Mouse (Mus musculus) liver, embryonic 15.5 days (tissue): Measurements from ENCODE around the gene Taco1. TPM values are rescaled to one million over a fixed set of nuclear protein-coding genes. Genes with fewer than 3 reads are reported as not detected.
"Not testable (repeated sequence)": the region's sequence is repeated elsewhere in the genome, so short reads cannot be mapped to it uniquely, and the experiment has no call there.

ENCODE experiments used
- ATAC-seq: fragments of 200-750 bp; cut with Nextera tagmentation; 2 replicates; pipeline ENCODE4 v1.8.0; 2017; ENCODE audit warnings: moderate number of reproducible peaks, mild to moderate bottlenecking, moderate library complexity; ENCODE audit not compliant: insufficient read depth
- H3K27ac ChIP-seq: fragments of 300-500 bp; sonication (generic); replicated peaks from 2 replicates; pipeline ENCODE4 v1.5.1; 2015; ENCODE audit warnings: mild to moderate bottlenecking, inconsistent platforms
- H3K27me3 ChIP-seq: fragments of 300-500 bp; sonication (generic); 2 replicates; pipeline ENCODE4 v1.6.1; 2015; ENCODE audit warnings: mild to moderate bottlenecking, inconsistent platforms
- H3K36me3 ChIP-seq: fragments of 300-500 bp; sonication (generic); replicated peaks from 2 replicates; pipeline ENCODE4 v1.6.1; 2015; ENCODE audit warnings: moderate library complexity, mild to moderate bottlenecking, inconsistent platforms
- H3K4me1 ChIP-seq: fragments of 300-500 bp; sonication (generic); replicated peaks from 2 replicates; pipeline ENCODE4 v1.6.1; 2015; ENCODE audit warnings: inconsistent platforms
- H3K4me2 ChIP-seq: fragments of 300-500 bp; sonication (generic); 2 replicates; pipeline ENCODE4 v1.6.1; 2015; ENCODE audit warnings: moderate library complexity, mild to moderate bottlenecking, inconsistent platforms
- H3K4me3 ChIP-seq: fragments of 300-500 bp; sonication (generic); replicated peaks from 2 replicates; pipeline ENCODE4 v1.5.1; 2015; ENCODE audit warnings: mild to moderate bottlenecking, inconsistent platforms
- H3K9ac ChIP-seq: fragments of 300-500 bp; sonication (generic); 2 replicates; pipeline ENCODE4 v1.6.1; 2015; ENCODE audit warnings: moderate library complexity, mild to moderate bottlenecking, inconsistent platforms
- H3K9me3 ChIP-seq: fragments of 300-500 bp; sonication (generic); replicated peaks from 2 replicates; pipeline ENCODE4 v1.6.1; 2016; ENCODE audit warnings: inconsistent platforms
- WGBS: fragments of 180-500 bp; shearing (Covaris S2); methylation state at CpG from one replicate; pipeline ENCODE4 v1.1.7; 2015; ENCODE audit warnings: mixed read lengths; ENCODE audit not compliant: insufficient replicate concordance; 5-methylcytosine and 5-hydroxymethylcytosine counted together
- polyA plus RNA-seq: library from polyadenylated mRNA; unstranded; fragments of >200 nt; fragmentation: Nextera tagmentation; extraction: Ambion mirVana; gene quantifications from 2 replicates; pipeline ENCODE4 v1.2.1, GENCODE M21; 2015

The Taco1 gene
- polyA plus RNA-seq, 1 experiment from 2014 or later: 6.1 TPM

DNA sequence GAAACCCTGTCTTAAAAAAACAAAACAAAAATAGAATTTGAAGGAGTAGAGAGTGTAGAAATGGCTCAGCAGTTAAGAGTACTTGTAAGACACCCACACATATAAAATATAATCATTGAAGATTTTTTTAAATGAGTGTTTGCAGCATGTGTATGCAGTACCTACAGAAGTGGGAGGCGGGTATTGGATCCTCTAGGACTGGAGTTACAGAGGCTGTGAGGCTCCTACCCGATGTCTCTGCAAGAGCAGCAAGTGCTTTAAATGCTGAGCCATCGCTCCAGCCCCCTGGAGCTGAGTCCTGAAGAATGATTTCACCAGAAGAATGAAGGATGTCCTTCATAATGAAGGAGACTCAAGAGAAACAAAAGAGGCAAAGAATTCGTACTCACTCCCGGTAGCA lies 2.1 kb upstream of the Taco1 start:
- ATAC-seq: no peak
- Histone ChIP-seq H3K27me3 (no peaks in the 10 kb centered on the region), H3K27ac (no peak overlapping the region), H3K4me2 (no peak overlapping the region), H3K9ac (no peak overlapping the region), H3K4me1 (peaks cover 26% of the 10 kb centered on the region), H3K9me3 (no peaks in the 10 kb centered on the region), H3K36me3 (peaks cover 16% of the 10 kb centered on the region), H3K4me3 (no peak overlapping the region)
- 72% methylated on average over 5 of the region's 5 CpGs for WGBS

GRCm38 (mm10) chr11:106065073-106065922 lies 563 bp upstream of the Taco1 start:
- WGBS: 18% methylated on average over 18 of the region's 18 CpGs
- peak overlapping the region; percentile 89 for H3K4me2 ChIP-seq
- peaks cover 23% of the 10 kb centered on the region for H3K4me1 ChIP-seq
- peak overlapping the region; percentile 68 for H3K27ac ChIP-seq
- H3K9me3 ChIP-seq: no peaks in the 10 kb centered on the region
- ATAC-seq: peak; percentile 32; the same call in 1 of the 2 replicates
- no peaks in the 10 kb centered on the region for H3K27me3 ChIP-seq
- H3K9ac ChIP-seq: peak overlapping the region; percentile 90
- peaks cover 7% of the 10 kb centered on the region for H3K36me3 ChIP-seq
- H3K4me3 ChIP-seq: peak overlapping the region; percentile 95

DNA sequence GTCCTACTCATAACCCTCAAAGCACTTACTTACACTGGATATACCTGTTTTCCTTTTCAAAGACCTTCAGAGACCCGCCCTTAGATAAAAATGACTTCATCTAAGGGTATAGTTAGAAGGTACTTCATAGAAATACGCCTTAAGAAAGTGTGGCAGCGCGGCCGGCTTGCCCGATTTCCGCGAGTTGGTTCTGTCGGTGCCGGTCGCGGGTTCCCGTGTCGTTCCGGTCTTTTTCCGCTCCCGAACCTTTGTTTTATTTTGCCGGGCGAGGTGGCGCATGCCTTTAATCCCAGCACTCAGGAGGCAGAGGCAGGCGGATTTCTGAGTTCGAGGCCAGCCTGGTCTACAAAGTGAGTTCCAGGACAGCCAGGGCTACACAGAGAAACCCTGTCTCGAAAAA lies 755 bp downstream of the Taco1 start:
- WGBS: 10% methylated on average over 23 of the region's 23 CpGs
- Histone ChIP-seq H3K4me3 (peak overlapping the region; percentile 95), H3K27ac (peak overlapping the region; percentile 88), H3K9ac (peak overlapping the region; percentile 90), H3K36me3 (peaks cover 12% of the 10 kb centered on the region; the same call in 1 of the 2 replicates), H3K4me1 (peaks cover 22% of the 10 kb centered on the region), H3K4me2 (peak overlapping the region; percentile 89)
- not testable (repeated sequence) for H3K27me3 ChIP-seq, H3K9me3 ChIP-seq, ATAC-seq

- Histone ChIP-seq H3K4me1 (no peaks in the 10 kb centered on the region), H3K27me3 (no peaks in the 10 kb centered on the region), H3K4me2 (no peak overlapping the region), H3K27ac (no peak overlapping the region), H3K4me3 (no peak overlapping the region), H3K36me3 (peaks cover 41% of the 10 kb centered on the region), H3K9ac (no peak overlapping the region), H3K9me3 (no peaks in the 10 kb centered on the region)
- no peak for ATAC-seq
- WGBS: 43% methylated on average over 3 of the region's 3 CpGs
These were observed 7.9 kb downstream of the Taco1 start for GRCm38 (mm10) chr11:106073774-106074173.

DNA sequence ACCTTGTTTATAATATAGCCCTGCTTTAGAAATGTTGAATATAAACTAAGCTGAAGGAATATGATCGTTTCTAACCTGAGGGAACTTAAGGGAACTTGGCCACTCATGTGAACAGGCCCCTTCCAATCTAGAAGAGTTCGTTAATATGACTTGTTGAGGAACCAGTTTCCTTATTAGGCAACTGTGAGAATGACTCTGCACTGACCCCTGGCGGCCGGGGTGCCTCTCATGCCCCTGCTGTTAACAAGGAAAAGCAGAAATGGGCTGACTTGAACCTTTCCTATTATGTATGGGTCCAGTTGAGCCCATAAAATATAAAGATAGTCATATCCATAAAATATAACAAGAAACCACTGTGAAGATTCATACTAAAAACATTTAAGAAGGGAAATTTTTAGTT lies 10.5 kb downstream of the Taco1 start:
- no peak overlapping the region for H3K4me3 ChIP-seq
- H3K27ac ChIP-seq: no peak overlapping the region
- ATAC-seq: no peak
- under 1% methylated on average over 4 of the region's 4 CpGs for WGBS
- no peak overlapping the region for H3K9ac ChIP-seq
- H3K4me1 ChIP-seq: no peaks in the 10 kb centered on the region
- H3K9me3 ChIP-seq: no peaks in the 10 kb centered on the region
- no peak overlapping the region for H3K4me2 ChIP-seq
- no peaks in the 10 kb centered on the region for H3K27me3 ChIP-seq
- H3K36me3 ChIP-seq: peaks cover 29% of the 10 kb centered on the region

DNA sequence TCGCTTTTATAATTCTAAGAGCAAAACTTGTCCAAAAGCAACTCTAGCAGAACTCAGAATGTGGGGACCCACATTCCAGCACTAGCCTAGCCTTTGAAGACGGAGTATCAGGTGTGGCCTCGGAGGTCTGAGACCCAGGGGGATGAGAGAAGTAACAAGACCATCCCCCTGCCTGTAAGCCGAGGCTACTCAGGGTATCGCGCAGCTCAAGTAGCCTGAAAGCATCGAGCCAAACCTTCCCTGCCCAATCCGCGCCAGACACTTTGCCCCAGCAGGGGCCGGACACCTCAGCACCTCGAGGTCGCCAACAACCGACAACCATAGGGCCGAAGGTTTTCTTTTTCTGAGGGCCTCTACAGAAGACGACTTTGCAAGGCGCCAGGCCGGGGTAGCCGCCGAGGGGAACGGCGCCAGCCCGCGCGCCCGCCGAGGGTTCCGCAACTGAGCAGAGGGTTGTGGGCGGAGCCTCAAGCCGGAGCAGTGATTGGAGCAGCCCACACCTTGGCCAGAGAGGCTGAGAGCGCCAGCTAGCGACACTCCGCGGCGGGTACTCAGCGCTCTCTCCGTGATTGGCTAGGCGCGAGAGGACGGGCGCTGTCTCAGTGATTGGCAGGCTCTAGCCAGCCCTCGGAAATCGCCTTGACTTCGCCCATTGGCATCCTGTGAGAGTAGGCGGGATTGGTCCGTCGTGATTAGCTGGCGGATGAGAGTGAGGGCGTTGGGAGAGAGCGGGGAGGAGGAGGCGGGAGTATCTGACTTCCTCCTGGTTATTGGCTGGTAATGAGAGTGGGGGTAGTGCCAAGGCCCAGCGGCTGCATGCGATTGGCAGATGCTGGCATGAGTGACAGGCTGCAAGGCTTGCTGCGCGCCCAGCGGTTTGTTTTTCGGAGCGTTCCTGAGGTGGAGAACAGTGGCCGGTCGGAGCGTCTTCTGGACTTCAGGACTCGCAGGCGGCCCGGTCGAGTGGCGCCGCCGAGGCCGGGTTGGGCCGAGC lies 18.1 kb downstream of the Taco1 start, which contains the start of gene Map3k3:
Gene Map3k3, plus strand, starts transcription at position 906 of the 994 bp plus-strand sequence.
- Histone ChIP-seq H3K27me3 (peaks cover 43% of the 10 kb centered on the region), H3K4me1 (peaks cover 26% of the 10 kb centered on the region), H3K27ac (peak within 1 kb of the TSS; percentile 90), H3K4me3 (peak within 1 kb of the TSS; percentile 83), H3K4me2 (peak within 1 kb of the TSS; percentile 97), H3K9me3 (no peaks in the 10 kb centered on the region), H3K9ac (peak within 1 kb of the TSS; percentile 78), H3K36me3 (no peaks in the 10 kb centered on the region)
- 2% methylated on average over 69 of the region's 69 CpGs for WGBS
- ATAC-seq: peak; percentile 98

DNA sequence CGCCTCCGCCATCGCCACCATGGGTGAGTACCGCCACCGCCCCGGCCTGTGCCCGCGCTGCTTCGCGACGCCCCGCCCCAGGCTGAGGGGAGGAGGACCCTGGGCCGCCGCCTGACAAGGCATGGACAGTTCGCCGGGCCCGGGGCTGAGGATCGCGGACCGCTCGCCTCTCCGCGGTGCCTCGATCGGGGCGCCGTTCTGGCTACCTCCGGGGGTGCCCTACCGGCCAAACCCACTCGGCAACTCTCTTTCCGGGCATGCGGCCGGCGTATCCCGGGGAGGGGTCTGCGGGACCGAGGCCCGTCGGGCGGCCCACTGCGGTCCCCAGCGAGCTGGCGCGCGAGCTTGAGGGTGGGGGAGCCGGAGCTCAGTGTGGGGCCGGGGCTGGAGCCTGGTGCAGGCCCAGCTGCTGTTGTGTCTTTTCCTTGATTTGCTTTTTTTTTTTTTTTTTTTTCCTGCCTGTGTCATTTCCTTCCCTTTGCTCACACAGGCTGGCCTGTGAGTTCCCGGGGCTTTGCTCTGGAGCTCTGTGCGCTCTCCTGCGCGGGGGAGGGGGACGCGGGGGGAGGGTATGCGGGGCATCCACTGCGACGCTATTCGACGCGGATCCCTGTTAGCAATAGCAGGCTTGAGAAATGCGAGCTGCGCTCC lies 19.2 kb downstream of the Taco1 start:
- WGBS: under 1% methylated on average over 59 of the region's 61 CpGs
- Histone ChIP-seq H3K36me3 (no peaks in the 10 kb centered on the region), H3K9ac (peak overlapping the region; percentile 78), H3K4me3 (peak overlapping the region; percentile 83), H3K27me3 (peaks cover 43% of the 10 kb centered on the region), H3K9me3 (no peaks in the 10 kb centered on the region), H3K4me2 (peak overlapping the region; percentile 97), H3K4me1 (peaks cover 26% of the 10 kb centered on the region), H3K27ac (peak overlapping the region; percentile 90)
- ATAC-seq: peak; percentile 63

DNA sequence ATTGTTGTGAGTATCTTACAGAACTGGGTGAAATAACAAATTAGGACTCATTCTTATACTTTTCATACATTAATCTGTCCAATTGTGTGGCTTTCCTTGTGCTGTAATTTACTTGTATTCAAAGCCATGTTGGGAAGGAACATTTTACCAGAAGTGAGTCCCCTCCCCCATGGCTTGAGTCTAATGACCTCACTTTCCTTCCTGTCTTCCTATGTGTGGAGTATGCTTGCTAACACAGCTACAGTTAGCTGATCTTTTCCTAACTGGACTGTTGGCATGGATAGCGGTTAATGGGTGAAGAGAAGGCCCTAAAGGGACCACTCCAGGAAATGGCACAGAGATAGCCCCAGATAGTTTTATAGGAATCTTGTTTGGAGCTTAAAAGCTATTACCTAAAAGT lies 32.4 kb downstream of the Taco1 start:
- Histone ChIP-seq H3K9me3 (no peaks in the 10 kb centered on the region), H3K27me3 (no peaks in the 10 kb centered on the region), H3K4me3 (no peak overlapping the region), H3K9ac (no peak overlapping the region), H3K36me3 (no peaks in the 10 kb centered on the region), H3K27ac (no peak overlapping the region; the same call in 1 of the 2 replicates), H3K4me2 (no peak overlapping the region), H3K4me1 (no peaks in the 10 kb centered on the region)
- ATAC-seq: no peak
- 33% methylated on average over 1 of the region's 1 CpGs for WGBS

- Histone ChIP-seq H3K27me3 (no peaks in the 10 kb centered on the region), H3K27ac (no peak overlapping the region), H3K9ac (no peak overlapping the region), H3K4me3 (no peak overlapping the region), H3K4me1 (no peaks in the 10 kb centered on the region), H3K36me3 (no peaks in the 10 kb centered on the region), H3K9me3 (no peaks in the 10 kb centered on the region), H3K4me2 (no peak overlapping the region)
- ATAC-seq: no peak
- 53% methylated on average over 3 of the region's 3 CpGs for WGBS
These were observed 37.0 kb downstream of the Taco1 start for GRCm38 (mm10) chr11:106102866-106103265.

GRCm38 (mm10) chr11:106106047-106106587 lies 40.3 kb downstream of the Taco1 start:
- no peaks in the 10 kb centered on the region for H3K4me1 ChIP-seq
- H3K9me3 ChIP-seq: no peaks in the 10 kb centered on the region
- no peaks in the 10 kb centered on the region for H3K27me3 ChIP-seq
- WGBS: 26% methylated on average over 8 of the region's 8 CpGs
- H3K4me2 ChIP-seq: peak overlapping the region; percentile 16; the same call in 1 of the 2 replicates
- no peak for ATAC-seq
- 0 out of 2 replicates have a peak overlapping the region, but pooled peaks have one; percentile 10 for H3K27ac ChIP-seq
- H3K36me3 ChIP-seq: no peaks in the 10 kb centered on the region
- no peak overlapping the region for H3K9ac ChIP-seq
- no peak overlapping the region for H3K4me3 ChIP-seq
